Mouse (Mus musculus): ENCODE results near the gene Lnpep.
"Not testable (repeated sequence)": the region's sequence is repeated elsewhere in the genome, so short reads cannot be mapped to it uniquely, and the experiment has no call there.

The Lnpep gene

DNA sequence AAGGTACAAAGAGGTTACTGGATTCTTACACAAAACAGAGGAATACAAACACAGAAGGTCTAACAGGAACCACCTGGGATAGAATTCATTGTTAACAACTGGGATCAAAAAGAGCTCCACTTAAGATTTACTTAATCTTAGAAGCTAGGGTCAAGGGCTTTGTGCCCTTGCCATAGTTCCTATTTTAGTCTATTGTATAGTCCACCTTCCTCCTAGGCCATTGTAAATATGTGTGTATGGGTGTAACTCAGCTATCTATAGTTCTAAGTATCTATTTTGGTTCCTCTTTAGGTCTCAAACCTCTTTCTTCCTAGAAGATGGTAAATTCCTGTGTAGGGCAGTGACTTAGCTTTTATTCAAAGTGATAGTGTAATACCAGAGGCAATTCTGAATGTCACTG lies 128.6 kb downstream of the Lnpep start:
- DNase-seq (ENCODE audit: low read depth, low spot score) = not testable (repeated sequence)

GRCm38 (mm10) chr17:17492116-17492515 lies 132.7 kb downstream of the Lnpep start:
- no peak for DNase-seq (ENCODE audit: low read depth, low spot score)

- DNase-seq (ENCODE audit: low read depth, low spot score) = no peak
These were observed 133.2 kb downstream of the Lnpep start for GRCm38 (mm10) chr17:17491622-17492001.

DNA sequence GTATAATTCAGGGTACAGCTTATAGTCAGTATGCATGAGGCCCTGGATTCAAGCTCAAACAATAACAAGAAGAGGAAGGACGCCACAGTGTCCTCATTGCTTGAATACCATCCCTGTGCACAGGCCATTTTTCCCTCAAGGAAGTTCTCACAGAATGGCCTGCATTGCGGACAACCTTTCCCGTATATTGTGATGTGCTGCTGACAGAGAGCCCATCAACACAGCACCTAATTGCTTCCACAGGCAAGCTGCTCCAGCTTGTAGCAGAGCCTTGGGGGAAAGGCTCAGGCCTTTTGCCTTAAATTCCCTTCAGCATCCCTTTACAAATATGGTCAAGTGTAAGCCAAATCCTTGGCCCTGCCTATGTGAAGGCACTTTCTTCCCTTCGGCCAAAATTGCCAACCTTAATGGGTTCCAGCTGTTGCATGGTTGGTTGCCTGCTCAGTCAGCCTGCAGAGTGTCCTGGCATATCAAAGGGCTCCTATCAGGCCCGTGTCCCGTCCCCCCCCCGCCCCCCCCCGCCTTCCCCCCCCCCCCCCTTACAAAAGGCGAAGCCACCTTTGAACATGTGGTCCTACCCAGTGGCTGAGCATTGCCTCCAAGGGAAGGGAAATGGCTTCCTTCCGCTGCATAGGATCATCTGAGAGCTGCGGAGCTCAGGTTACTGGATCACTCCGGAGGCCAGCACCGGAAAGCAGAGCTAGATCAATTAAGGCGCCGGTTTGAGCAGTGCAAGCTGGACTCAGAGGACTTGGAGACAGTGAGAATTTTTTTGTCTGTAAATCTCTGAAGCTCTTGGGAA lies 133.8 kb downstream of the Lnpep start:
- no peak for DNase-seq (ENCODE audit: low read depth, low spot score)

GRCm38 (mm10) chr17:17485789-17486188 lies 139.1 kb downstream of the Lnpep start:
- DNase-seq (ENCODE audit: low read depth, low spot score) = no peak

All from brain, adult 2 months (tissue).